Mouse (Mus musculus) forebrain, postnatal 0 days (tissue): ENCODE measurements around the gene Zfp706. TPM values are rescaled to one million over a fixed set of nuclear protein-coding genes. Genes with fewer than 3 reads are reported as not detected.

Experiments
- ATAC-seq: fragments of 200-750 bp; cut with Nextera tagmentation; 2 replicates; pipeline ENCODE4 v1.8.0; 2017; ENCODE audit warnings: mild to moderate bottlenecking, moderate library complexity
- DNase-seq: peaks from one replicate; pipeline ENCODE4 v3.0.0-alpha.2; 2015
- H3K27ac ChIP-seq: fragments of 300-500 bp; sonication (generic); 2 replicates; pipeline ENCODE4 v1.5.1; 2014; ENCODE audit warnings: low read depth, mild to moderate bottlenecking, antibody characterized with exemption, low read length, moderate library complexity, mixed read lengths
- H3K27me3 ChIP-seq: fragments of 300-500 bp; sonication (generic); 2 replicates; pipeline ENCODE4 v1.6.1; 2014; ENCODE audit warnings: mild to moderate bottlenecking, low read length, mixed read lengths; ENCODE audit not compliant: insufficient read depth
- H3K36me3 ChIP-seq: fragments of 300-500 bp; sonication (generic); 2 replicates; pipeline ENCODE4 v1.6.1; 2014; ENCODE audit warnings: mild to moderate bottlenecking, moderate library complexity; ENCODE audit not compliant: insufficient read depth
- H3K4me1 ChIP-seq: fragments of 300-500 bp; sonication (generic); 2 replicates; pipeline ENCODE4 v1.6.1; 2014; ENCODE audit warnings: antibody characterized with exemption; ENCODE audit not compliant: insufficient read depth
- H3K4me2 ChIP-seq: fragments of 300-500 bp; sonication (generic); 2 replicates; pipeline ENCODE4 v1.6.1; 2014; ENCODE audit warnings: low read depth, mild to moderate bottlenecking, moderate library complexity
- H3K4me3 ChIP-seq: fragments of 300-500 bp; sonication (generic); 2 replicates; pipeline ENCODE4 v1.5.1; 2014; ENCODE audit warnings: low read depth, low read length, mixed read lengths
- H3K9ac ChIP-seq: fragments of 300-500 bp; sonication (generic); 2 replicates; pipeline ENCODE4 v1.6.1; 2014; ENCODE audit warnings: mild to moderate bottlenecking
- H3K9me3 ChIP-seq: fragments of 300-500 bp; sonication (generic); 2 replicates; pipeline ENCODE4 v1.6.1; 2016; ENCODE audit warnings: low read length
- CTCF ChIP-seq: sonication (generic); IDR thresholded peaks from 2 replicates; pipeline ENCODE4 v1.5.1; 2016; ENCODE audit warnings: antibody characterized with exemption, control low read depth, low read depth
- WGBS: fragments of 180-500 bp; shearing (Covaris S2); extraction: QIAGEN DNeasy Blood & Tissue Kit; methylation state at CpG from one replicate; pipeline ENCODE4 v1.1.7; 2014; 5-methylcytosine and 5-hydroxymethylcytosine counted together
- polyA plus RNA-seq: library from polyadenylated mRNA; unstranded; fragments of >200 nt; fragmentation: Nextera tagmentation; extraction: Ambion mirVana; gene quantifications from 2 replicates; pipeline ENCODE4 v1.2.1, GENCODE M21; 2015
- total RNA-seq: library from RNA; depleted of rRNA; stranded (reverse); fragments of >200 nt; gene quantifications from 2 replicates; pipeline ENCODE4 v1.2.3, GENCODE M21; 2014

Zfp706 gene
- total and polyA plus RNA-seq, 2 experiments from 2014 or later, result 71.0 to 575 TPM

- DNase-seq (no peak), ATAC-seq (no peak)
- TF ChIP-seq CTCF, result no peak
- no peaks in the 10 kb centered on the region for H3K9me3 ChIP-seq
- H3K4me1 ChIP-seq, result peaks cover 18% of the 10 kb centered on the region
- H3K27me3 ChIP-seq, result no peaks in the 10 kb centered on the region
- peak overlapping the region; percentile 64 for H3K4me2 ChIP-seq
- no peaks in the 10 kb centered on the region for H3K36me3 ChIP-seq
- peak overlapping the region; percentile 97 for H3K27ac ChIP-seq
- 9% methylated on average over 1 of the region's 1 CpGs for WGBS
- peak overlapping the region; percentile 63 for H3K9ac ChIP-seq
- H3K4me3 ChIP-seq, result peak overlapping the region; percentile 31
These were observed 39.3 kb downstream of the Zfp706 start for GRCm38 (mm10) chr15:36968295-36968694.

GRCm38 (mm10) chr15:36967381-36968211 is 40.0 kb downstream of the Zfp706 start:
- H3K4me1 ChIP-seq, result peaks cover 18% of the 10 kb centered on the region
- no peaks in the 10 kb centered on the region for H3K9me3 ChIP-seq
- H3K4me3 ChIP-seq, result peak overlapping the region; percentile 31
- H3K27me3 ChIP-seq, result no peaks in the 10 kb centered on the region
- DNase-seq (peak; percentile 97), ATAC-seq (peak; percentile 94)
- H3K4me2 ChIP-seq, result peak overlapping the region; percentile 64
- peak overlapping the region; percentile 63 for H3K9ac ChIP-seq
- H3K36me3 ChIP-seq, result no peaks in the 10 kb centered on the region
- TF ChIP-seq CTCF, result peak; percentile 43
- peak overlapping the region; percentile 97 for H3K27ac ChIP-seq
- 4% methylated on average over 24 of the region's 24 CpGs for WGBS

- Histone ChIP-seq H3K9ac (peak overlapping the region; percentile 63), H3K27ac (peak overlapping the region; percentile 97), H3K4me3 (peak overlapping the region; percentile 0; the same call in 1 of the 2 replicates), H3K36me3 (no peaks in the 10 kb centered on the region), H3K27me3 (no peaks in the 10 kb centered on the region), H3K9me3 (no peaks in the 10 kb centered on the region), H3K4me2 (peak overlapping the region; percentile 64), H3K4me1 (peaks cover 18% of the 10 kb centered on the region)
- TF ChIP-seq CTCF, result no peak
- WGBS, result 15% methylated on average over 7 of the region's 7 CpGs
- no peak for DNase-seq
- peak; percentile 28 for ATAC-seq
These were observed 40.6 kb downstream of the Zfp706 start for GRCm38 (mm10) chr15:36966940-36967339.

DNA sequence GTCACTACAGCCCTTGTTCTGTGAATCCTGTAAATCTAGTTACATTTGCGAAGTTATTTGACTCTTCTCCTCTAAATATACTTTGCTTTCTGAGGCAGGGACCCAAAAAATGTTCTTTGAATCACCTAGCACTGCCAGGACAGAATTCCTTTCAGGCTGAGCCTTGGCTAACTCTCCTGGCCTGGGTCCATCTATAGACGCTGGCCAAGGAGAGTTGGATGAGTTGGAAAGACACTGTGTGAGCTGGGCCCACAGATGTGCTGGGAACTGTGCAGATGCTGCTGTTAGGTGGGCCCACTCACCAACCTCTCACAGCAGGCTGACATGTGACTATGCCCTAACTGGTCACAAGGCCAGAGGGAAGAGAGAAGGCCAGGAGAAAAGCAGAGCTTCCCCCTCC is 41.1 kb downstream of the Zfp706 start:
- H3K4me3 ChIP-seq, result no peak overlapping the region
- H3K36me3 ChIP-seq, result no peaks in the 10 kb centered on the region
- H3K27me3 ChIP-seq, result no peaks in the 10 kb centered on the region
- peak overlapping the region; percentile 97 for H3K27ac ChIP-seq
- TF ChIP-seq CTCF, result no peak
- DNase-seq, result no peak
- 55% methylated on average over 2 of the region's 2 CpGs for WGBS
- no peaks in the 10 kb centered on the region for H3K9me3 ChIP-seq
- 0 out of 2 replicates have a peak overlapping the region, but pooled peaks have one; percentile 64 for H3K4me2 ChIP-seq
- no peak for ATAC-seq
- H3K9ac ChIP-seq, result no peak overlapping the region
- H3K4me1 ChIP-seq, result peaks cover 18% of the 10 kb centered on the region

DNA sequence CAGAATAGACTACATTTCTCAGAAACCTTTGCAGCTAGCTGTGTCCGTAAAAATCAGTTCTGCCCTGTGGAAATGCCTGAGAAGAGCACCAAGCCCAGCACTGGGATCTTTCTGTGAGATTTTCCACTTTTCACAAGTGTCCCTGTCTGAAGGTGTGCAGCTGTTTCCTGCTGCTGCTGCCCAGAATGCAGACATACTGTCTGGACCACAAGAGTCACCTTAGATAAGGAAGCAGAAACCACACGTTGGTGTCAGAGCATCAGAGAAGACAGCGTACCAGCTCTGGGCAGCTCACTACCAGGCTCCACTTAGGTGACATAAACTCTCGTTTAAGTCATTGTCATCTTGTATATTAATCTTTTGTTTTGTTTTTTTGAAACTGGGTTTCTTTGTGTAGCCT is 41.8 kb downstream of the Zfp706 start:
- no peak overlapping the region for H3K9ac ChIP-seq
- no peaks in the 10 kb centered on the region for H3K36me3 ChIP-seq
- H3K9me3 ChIP-seq, result no peaks in the 10 kb centered on the region
- no peak for TF ChIP-seq CTCF
- WGBS, result 91% methylated on average over 4 of the region's 4 CpGs
- no peak overlapping the region for H3K4me3 ChIP-seq
- H3K27me3 ChIP-seq, result no peaks in the 10 kb centered on the region
- H3K4me2 ChIP-seq, result no peak overlapping the region
- ATAC-seq (no peak), DNase-seq (no peak)
- no peak overlapping the region for H3K27ac ChIP-seq
- H3K4me1 ChIP-seq, result peaks cover 19% of the 10 kb centered on the region

GRCm38 (mm10) chr15:36962931-36963330 is 44.6 kb downstream of the Zfp706 start:
- Histone ChIP-seq H3K27ac (no peak overlapping the region), H3K9me3 (no peaks in the 10 kb centered on the region), H3K27me3 (no peaks in the 10 kb centered on the region), H3K4me3 (no peak overlapping the region), H3K4me2 (no peak overlapping the region), H3K36me3 (no peaks in the 10 kb centered on the region), H3K9ac (no peak overlapping the region), H3K4me1 (peaks cover 16% of the 10 kb centered on the region)
- DNase-seq, result no peak
- no peak for TF ChIP-seq CTCF
- 97% methylated on average over 6 of the region's 6 CpGs for WGBS
- no peak for ATAC-seq

DNA sequence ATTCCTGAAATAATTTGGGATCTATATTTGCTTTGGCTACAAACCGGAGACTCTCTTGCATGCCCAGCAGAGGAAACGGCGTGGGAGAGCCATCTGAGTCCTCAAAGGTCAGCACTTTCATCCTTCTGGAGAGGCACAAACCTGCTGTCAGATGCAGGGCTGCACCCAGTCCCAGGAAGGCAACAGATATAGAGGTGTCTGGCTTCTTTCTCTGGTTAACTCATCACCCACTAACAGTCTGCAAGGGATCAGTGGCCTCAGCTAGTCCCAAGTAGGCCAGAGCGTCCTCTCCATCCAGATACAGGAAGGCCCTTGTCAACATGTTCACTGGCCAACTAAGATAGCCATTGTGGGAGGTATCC is 46.7 kb downstream of the Zfp706 start:
- Histone ChIP-seq H3K27me3 (no peaks in the 10 kb centered on the region), H3K27ac (peak overlapping the region; percentile 81), H3K4me3 (no peak overlapping the region), H3K9me3 (no peaks in the 10 kb centered on the region), H3K4me1 (0 out of 2 replicates have a peak, but pooled peaks cover 10% of the 10 kb centered on the region), H3K4me2 (no peak overlapping the region), H3K9ac (no peak overlapping the region), H3K36me3 (no peaks in the 10 kb centered on the region)
- DNase-seq, result no peak
- TF ChIP-seq CTCF, result no peak
- 84% methylated on average over 4 of the region's 4 CpGs for WGBS
- ATAC-seq, result no peak
